Mouse (Mus musculus) testis, adult 2 months (tissue): ENCODE measurements at regions not wholly inside any gene's neighbourhood (a gene's known extent, or its start where the extent isn't known, plus 50 kb on each side); places are given as distances from the start of the nearest gene placed in this dataset.

Experiments used
- CTCF ChIP-seq: fragments of 200-500 bp; IDR thresholded peaks from 2 replicates; pipeline ENCODE4 v1.5.1; 2012; ENCODE audit warnings: low read depth, mild to moderate bottlenecking, inconsistent platforms, low read length, moderate library complexity; ENCODE audit not compliant: control insufficient read depth, insufficient read depth, insufficient replicate concordance
- POLR2A ChIP-seq: fragments of 200-500 bp; IDR thresholded peaks from 2 replicates; pipeline ENCODE4 v1.6.1; 2012; ENCODE audit warnings: low read depth, mild to moderate bottlenecking, inconsistent platforms, low read length, moderate library complexity; ENCODE audit not compliant: control insufficient read depth

DNA sequence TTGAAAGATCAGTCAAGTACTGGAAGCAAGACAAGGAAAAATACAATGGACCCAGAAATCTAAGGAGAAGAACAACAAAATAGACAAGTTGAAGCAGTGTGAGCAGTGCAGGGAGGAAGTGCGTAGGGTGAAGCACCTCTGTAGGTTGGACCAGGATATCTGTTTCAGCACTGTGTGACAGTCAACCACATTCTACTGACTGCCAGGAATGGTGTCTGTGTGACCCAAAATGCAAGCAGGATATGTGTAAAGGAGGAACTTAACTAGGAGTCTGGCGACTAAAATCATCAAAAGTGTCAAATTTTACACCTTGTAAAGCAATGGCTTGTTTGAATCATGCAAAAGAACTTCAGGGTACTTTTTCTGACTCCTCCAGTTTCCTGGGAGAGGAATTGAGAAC is 207.7 kb downstream of the Rnf152 start:
- no peak for TF ChIP-seq CTCF
- no peak for TF ChIP-seq POLR2A
